Mouse (Mus musculus) liver, embryonic 11.5 days (tissue): ENCODE data around the gene Cd79a. TPM values are rescaled to one million over a fixed set of nuclear protein-coding genes. Genes with fewer than 3 reads are reported as not detected.
A peak's percentile ranks its signal among the peaks of the same experiment; 100 is the strongest.

Experiments used
- ATAC-seq: fragments of 200-750 bp; cut with Nextera tagmentation; replicated peaks from 2 replicates; pipeline ENCODE4 v1.8.0; 2017; ENCODE audit warnings: moderate number of reproducible peaks, mild to moderate bottlenecking, moderate TSS enrichment, moderate library complexity; ENCODE audit not compliant: low FRiP score
- DNase-seq: peaks from one replicate; pipeline ENCODE4 v3.0.0-alpha.2; 2017; ENCODE audit warnings: low spot score
- H3K27ac ChIP-seq: fragments of 300-500 bp; sonication (generic); 2 replicates; pipeline ENCODE4 v1.5.1; 2014; ENCODE audit warnings: mild to moderate bottlenecking, low read depth, low read length, control low read depth
- H3K27me3 ChIP-seq: fragments of 300-500 bp; sonication (generic); replicated peaks from 2 replicates; pipeline ENCODE4 v1.6.1; 2014; ENCODE audit warnings: low read length, mixed read lengths; ENCODE audit not compliant: control insufficient read depth, insufficient read depth
- H3K36me3 ChIP-seq: fragments of 300-500 bp; sonication (generic); 2 replicates; pipeline ENCODE4 v1.6.1; 2014; ENCODE audit warnings: mild to moderate bottlenecking, low read length, moderate library complexity, mixed read lengths; ENCODE audit not compliant: control insufficient read depth, insufficient read depth
- H3K4me1 ChIP-seq: fragments of 300-500 bp; sonication (generic); replicated peaks from 2 replicates; pipeline ENCODE4 v1.6.1; 2014; ENCODE audit warnings: low read length, mixed read lengths; ENCODE audit not compliant: control insufficient read depth, insufficient read depth
- H3K4me2 ChIP-seq: fragments of 300-500 bp; sonication (generic); 2 replicates; pipeline ENCODE4 v1.6.1; 2014; ENCODE audit warnings: mild to moderate bottlenecking, control low read depth, moderate library complexity
- H3K4me3 ChIP-seq: fragments of 300-500 bp; sonication (generic); 2 replicates; pipeline ENCODE4 v1.5.1; 2014; ENCODE audit warnings: low read depth, low read length, control low read depth
- H3K9ac ChIP-seq: fragments of 300-500 bp; sonication (generic); 2 replicates; pipeline ENCODE4 v1.6.1; 2014; ENCODE audit warnings: low read depth, low read length, control low read depth
- H3K9me3 ChIP-seq: fragments of 300-500 bp; sonication (generic); 2 replicates; pipeline ENCODE4 v1.6.1; 2016; ENCODE audit warnings: low read length, inconsistent platforms, mixed read lengths; ENCODE audit not compliant: control insufficient read depth
- WGBS: fragments of 180-500 bp; shearing (Covaris S2); extraction: QIAGEN DNeasy Blood & Tissue Kit; methylation state at CpG from one replicate; pipeline ENCODE4 v1.1.7; 2014; 5-methylcytosine and 5-hydroxymethylcytosine counted together
- polyA plus RNA-seq: library from polyadenylated mRNA; unstranded; fragments of >200 nt; fragmentation: Nextera tagmentation; extraction: Ambion mirVana; gene quantifications from 2 replicates; pipeline ENCODE4 v1.2.1, GENCODE M21; 2014

The Cd79a gene
- polyA plus RNA-seq, 1 experiment from 2014 or later: not detected

DNA sequence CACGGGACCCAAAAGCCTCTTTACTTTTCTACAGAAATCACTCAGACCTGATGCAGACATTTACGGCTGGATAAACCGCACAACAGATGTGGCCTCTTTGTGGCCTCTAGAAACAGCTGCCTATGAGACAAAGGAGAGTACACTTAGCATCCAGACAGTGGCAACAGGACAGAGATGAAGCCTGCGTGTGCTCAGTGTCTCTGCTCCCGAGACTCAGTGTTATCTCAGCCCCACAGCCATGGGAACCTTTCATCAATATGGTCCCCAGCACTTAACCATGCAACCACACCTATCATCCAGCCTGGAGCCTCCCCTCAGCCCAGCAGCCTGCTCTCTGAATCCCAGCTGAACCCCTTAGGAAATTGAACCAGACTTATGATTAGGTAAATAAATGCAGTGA lies 37.9 kb upstream of the Cd79a start:
- Histone ChIP-seq H3K9ac (peak overlapping the region; percentile 30; the same call in 1 of the 2 replicates), H3K4me2 (0 out of 2 replicates have a peak overlapping the region, but pooled peaks have one; percentile 6), H3K27me3 (no peaks in the 10 kb centered on the region), H3K4me1 (peaks cover 10% of the 10 kb centered on the region), H3K36me3 (no peaks in the 10 kb centered on the region), H3K27ac (peak overlapping the region; percentile 84), H3K9me3 (no peaks in the 10 kb centered on the region), H3K4me3 (no peak overlapping the region)
- DNase-seq (no peak), ATAC-seq (peak; percentile 98)
- 52% methylated on average over 5 of the region's 5 CpGs for WGBS

DNA sequence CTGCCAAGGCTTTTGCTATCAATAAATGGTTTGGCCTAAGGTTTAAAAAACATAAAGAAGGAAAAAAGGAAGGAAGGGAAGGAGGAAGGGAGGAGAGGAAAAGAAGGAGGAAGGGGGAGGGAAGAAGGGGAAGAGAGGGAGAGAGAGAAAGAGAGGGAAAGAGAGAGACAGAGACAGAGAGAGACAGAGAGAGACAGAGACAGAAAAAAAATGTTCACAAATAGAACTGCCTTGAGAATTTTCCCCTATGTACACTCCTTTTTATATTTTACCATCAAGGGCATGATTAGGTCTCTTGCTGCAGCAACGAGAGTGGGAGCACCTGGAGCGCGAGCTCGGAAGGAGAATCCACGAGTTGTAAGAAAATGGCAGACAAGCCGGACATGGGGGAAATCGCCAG lies 35.3 kb upstream of the Cd79a start, which contains the start of gene Gm9844:
TSS of gene Gm9844 (plus strand) at position 301 of the 400 bp plus-strand sequence.
- H3K27ac ChIP-seq: no peak within 1 kb of the TSS

DNA sequence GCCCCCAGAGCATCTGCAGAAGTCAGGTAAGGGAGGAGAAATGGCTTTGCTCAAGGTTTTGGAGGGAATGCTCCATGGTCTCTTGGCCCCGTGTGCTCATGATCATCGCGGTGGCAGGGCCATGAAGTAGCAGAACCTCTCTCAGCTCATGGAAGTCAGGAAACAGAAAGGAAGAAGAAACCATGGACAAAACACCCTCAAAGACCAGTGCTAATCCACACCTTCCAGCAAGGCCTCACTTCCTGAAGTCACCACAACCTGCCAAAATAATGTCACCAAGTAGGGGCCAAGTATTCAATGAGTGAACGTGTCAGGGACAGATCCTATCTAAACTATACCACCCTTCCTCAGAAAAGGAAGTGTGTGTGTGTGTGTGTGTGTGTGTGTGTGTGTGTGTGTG lies 34.3 kb upstream of the Cd79a start:
- WGBS: 59% methylated on average over 4 of the region's 4 CpGs
- Histone ChIP-seq H3K27ac (no peak overlapping the region), H3K27me3 (no peaks in the 10 kb centered on the region)

More for the DNA sequence above, 35.3 kb upstream of the Cd79a start, which contains the start of gene Gm9844:
- Histone ChIP-seq H3K27me3 (no peaks in the 10 kb centered on the region), H3K4me1 (peaks cover 10% of the 10 kb centered on the region), H3K4me2 (no peak within 1 kb of the TSS), H3K4me3 (no peak within 1 kb of the TSS), H3K9ac (no peak within 1 kb of the TSS), H3K36me3 (no peaks in the 10 kb centered on the region), H3K9me3 (no peaks in the 10 kb centered on the region)
- 83% methylated on average over 7 of the region's 7 CpGs for WGBS
- DNase-seq (no peak), ATAC-seq (no peak)

DNA sequence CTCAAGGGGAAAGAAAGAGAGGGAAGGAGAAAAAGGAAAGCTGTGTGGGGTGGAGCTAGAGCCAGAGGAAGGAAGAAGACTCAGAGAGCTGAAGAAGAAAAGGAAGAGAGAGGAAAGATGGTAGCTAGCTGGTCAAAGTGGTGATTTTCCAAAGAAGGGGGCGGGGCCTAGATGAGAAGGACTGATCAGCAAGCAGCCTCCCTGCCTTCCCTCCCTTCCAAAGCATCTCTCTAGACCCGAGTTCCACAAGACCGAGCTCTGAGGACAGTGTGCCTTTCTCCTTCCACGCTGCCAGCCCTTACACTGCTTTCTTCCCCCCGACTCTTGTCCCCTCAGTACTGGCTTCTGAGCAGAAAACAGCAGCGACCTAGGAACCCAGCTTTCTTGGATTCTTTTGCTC lies 33.0 kb upstream of the Cd79a start:
- Histone ChIP-seq H3K4me1 (peaks cover 1% of the 10 kb centered on the region), H3K9ac (no peak overlapping the region), H3K36me3 (no peaks in the 10 kb centered on the region), H3K27ac (no peak overlapping the region), H3K4me2 (no peak overlapping the region), H3K9me3 (no peaks in the 10 kb centered on the region), H3K4me3 (no peak overlapping the region), H3K27me3 (no peaks in the 10 kb centered on the region)
- 33% methylated on average over 6 of the region's 6 CpGs for WGBS
- no peak for ATAC-seq
- DNase-seq: no peak

More for the DNA sequence above, 34.3 kb upstream of the Cd79a start:
- Histone ChIP-seq H3K4me2 (no peak overlapping the region), H3K4me3 (no peak overlapping the region), H3K9ac (no peak overlapping the region), H3K36me3 (no peaks in the 10 kb centered on the region), H3K9me3 (no peaks in the 10 kb centered on the region), H3K4me1 (peaks cover 10% of the 10 kb centered on the region)
- no peak for DNase-seq
- ATAC-seq: no peak

DNA sequence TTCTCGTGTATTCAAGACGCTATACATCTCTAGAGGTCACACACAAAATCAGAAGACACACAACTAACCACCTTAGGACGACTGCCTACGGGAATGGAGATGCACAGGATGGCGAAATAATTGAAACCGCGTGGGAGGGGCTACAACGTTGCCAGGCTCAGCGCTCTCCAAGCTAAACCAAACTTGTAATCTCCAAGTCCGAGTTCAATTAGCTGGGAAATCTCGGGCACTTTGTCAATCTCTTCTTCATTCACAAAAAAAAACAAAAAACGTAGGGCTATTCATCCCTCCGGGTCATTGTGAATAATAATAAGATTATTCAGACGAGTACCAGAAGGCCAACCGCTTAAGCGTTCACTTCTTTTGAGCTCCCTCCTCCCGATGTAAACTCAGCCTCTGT lies 28.1 kb upstream of the Cd79a start:
- Histone ChIP-seq H3K4me3 (no peak overlapping the region), H3K9me3 (no peaks in the 10 kb centered on the region), H3K9ac (no peak overlapping the region), H3K36me3 (no peaks in the 10 kb centered on the region), H3K4me2 (no peak overlapping the region), H3K27me3 (peaks cover 12% of the 10 kb centered on the region), H3K4me1 (no peaks in the 10 kb centered on the region), H3K27ac (no peak overlapping the region)
- ATAC-seq (no peak), DNase-seq (no peak)
- 60% methylated on average over 17 of the region's 17 CpGs for WGBS

DNA sequence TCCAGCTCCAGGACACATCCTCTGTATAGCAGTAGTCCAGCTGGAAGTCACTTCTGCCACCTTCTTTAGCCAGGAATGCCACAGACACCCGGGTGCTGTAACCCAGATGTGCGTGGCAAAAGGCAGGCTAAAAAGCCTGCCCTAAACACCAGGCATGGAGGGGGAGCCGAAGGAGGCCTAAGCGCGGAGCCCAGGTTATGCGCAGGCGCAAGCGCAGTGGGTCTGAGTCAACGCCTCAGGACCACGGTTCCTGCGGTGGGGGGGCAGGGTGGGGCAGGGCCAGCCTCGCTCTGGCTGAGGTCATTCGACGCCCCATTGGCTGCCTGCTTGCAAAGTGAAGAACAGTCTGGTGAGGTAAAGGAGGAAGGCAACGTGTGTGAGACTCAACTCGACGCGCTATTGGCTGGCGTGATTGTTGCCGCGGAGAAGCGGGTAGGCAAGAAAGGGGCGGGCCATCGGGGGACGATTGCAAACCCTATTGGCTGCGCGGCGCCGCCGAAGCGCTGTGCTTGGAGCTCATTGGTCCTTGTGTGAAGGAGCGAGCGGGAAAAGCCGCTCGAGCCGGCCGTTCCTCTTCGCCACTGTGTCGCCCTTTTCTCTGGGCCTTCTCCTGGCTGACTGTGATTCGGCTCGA lies 27.5 kb upstream of the Cd79a start, which contains the start of the genes Lypd4 and Dmrtc2:
TSS of gene Lypd4 (minus strand) at position 410 of the 634 bp plus-strand sequence.
TSS of gene Dmrtc2 (plus strand) at position 526 of the 634 bp plus-strand sequence.
- Histone ChIP-seq H3K9me3 (no peaks in the 10 kb centered on the region), H3K36me3 (no peaks in the 10 kb centered on the region), H3K27ac (no peak within 1 kb of the TSS), H3K27me3 (peaks cover 12% of the 10 kb centered on the region), H3K4me3 (no peak within 1 kb of the TSS), H3K4me1 (no peaks in the 10 kb centered on the region), H3K4me2 (no peak within 1 kb of the TSS), H3K9ac (no peak within 1 kb of the TSS)
- ATAC-seq (no peak), DNase-seq (no peak)
- 39% methylated on average over 41 of the region's 41 CpGs for WGBS

DNA sequence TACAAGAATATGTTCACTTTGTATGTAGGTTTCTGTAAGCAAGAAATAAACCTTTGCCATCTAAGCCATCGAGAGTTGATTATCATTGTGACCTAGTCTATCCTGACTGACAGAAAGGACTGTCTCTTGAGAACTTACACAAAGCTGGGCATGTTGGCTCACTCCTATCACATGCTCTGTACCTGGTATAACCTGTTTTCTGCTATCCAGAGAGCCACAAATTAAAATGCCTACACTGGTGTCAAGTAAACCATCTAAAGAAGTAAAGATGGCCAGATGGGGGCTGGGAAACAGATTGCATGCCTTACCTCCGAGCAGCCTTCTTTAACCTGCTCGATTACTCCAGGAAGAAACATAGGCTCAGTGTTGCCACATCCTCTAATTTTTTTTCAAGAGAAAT lies 19.6 kb upstream of the Cd79a start:
- no peak overlapping the region for H3K9ac ChIP-seq
- H3K27me3 ChIP-seq: no peaks in the 10 kb centered on the region
- no peaks in the 10 kb centered on the region for H3K4me1 ChIP-seq
- no peaks in the 10 kb centered on the region for H3K9me3 ChIP-seq
- 75% methylated on average over 3 of the region's 3 CpGs for WGBS
- DNase-seq: no peak
- ATAC-seq: no peak
- no peak overlapping the region for H3K27ac ChIP-seq
- H3K4me3 ChIP-seq: no peak overlapping the region
- H3K36me3 ChIP-seq: no peaks in the 10 kb centered on the region
- no peak overlapping the region for H3K4me2 ChIP-seq

DNA sequence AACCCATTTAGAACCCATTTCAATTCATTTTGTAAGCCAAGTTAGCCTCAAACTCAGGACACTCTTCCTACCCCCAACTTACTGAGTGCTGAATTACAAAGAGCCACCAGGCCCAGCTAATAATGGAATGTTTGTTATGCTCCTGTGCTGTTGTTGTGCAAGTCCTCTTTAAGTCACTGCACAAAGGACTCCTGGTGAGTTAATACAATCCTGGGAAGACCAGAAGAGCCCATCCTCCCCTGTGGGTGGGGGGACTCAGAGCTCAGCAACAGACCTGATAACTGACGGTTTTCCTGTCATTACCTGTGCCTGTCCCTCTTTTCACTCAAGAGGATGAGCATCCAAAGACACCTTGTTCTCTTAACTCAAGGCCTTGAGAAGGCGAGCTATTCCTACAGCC lies 17.6 kb upstream of the Cd79a start:
- no peaks in the 10 kb centered on the region for H3K4me1 ChIP-seq
- H3K27me3 ChIP-seq: no peaks in the 10 kb centered on the region
- DNase-seq: no peak
- H3K9me3 ChIP-seq: no peaks in the 10 kb centered on the region
- H3K9ac ChIP-seq: no peak overlapping the region
- WGBS: 63% methylated on average over 2 of the region's 2 CpGs
- H3K36me3 ChIP-seq: no peaks in the 10 kb centered on the region
- no peak overlapping the region for H3K27ac ChIP-seq
- no peak overlapping the region for H3K4me3 ChIP-seq
- no peak overlapping the region for H3K4me2 ChIP-seq
- ATAC-seq: no peak
